Mouse (Mus musculus): ENCODE data around the gene Grk5. TPM values are rescaled to one million over a fixed set of nuclear protein-coding genes. Genes with fewer than 3 reads are reported as not detected.
"Not testable (repeated sequence)": the region's sequence is repeated elsewhere in the genome, so short reads cannot be mapped to it uniquely, and the experiment has no call there.

The Grk5 gene
- 2.3 and 2.8 TPM in 2 replicates for polyA plus RNA-seq (2016; fragmentation: Nextera tagmentation; extraction: Ambion mirVana)

GRCm38 (mm10) chr19:60889714-60890315, at the start of gene Grk5:
TSS of gene Grk5 (plus strand) at chr19:60889749.
- Histone ChIP-seq H3K27me3 (ENCODE audit: insufficient read depth, poor library complexity, severe bottlenecking) (no peaks in the 10 kb centered on the region), H3K27ac (peak within 1 kb of the TSS; percentile 98), H3K9me3 (no peaks in the 10 kb centered on the region), H3K4me3 (peak within 1 kb of the TSS; percentile 82), H3K4me1 (replicated peaks) (peaks cover 19% of the 10 kb centered on the region), H3K36me3 (no peaks in the 10 kb centered on the region)
- peak; percentile 93 for DNase-seq (ENCODE audit: low spot score)
- under 1% methylated on average over 55 of the region's 55 CpGs for WGBS

GRCm38 (mm10) chr19:60843324-60843723, 46.2 kb upstream of the Grk5 start:
- Histone ChIP-seq H3K27ac (no peak overlapping the region), H3K36me3 (peaks cover 50% of the 10 kb centered on the region)

GRCm38 (mm10) chr19:60845731-60846130, 43.8 kb upstream of the Grk5 start:
- no peak overlapping the region for H3K27ac ChIP-seq
- H3K9me3 ChIP-seq = no peaks in the 10 kb centered on the region
- H3K27me3 ChIP-seq (ENCODE audit: insufficient read depth, poor library complexity, severe bottlenecking) = no peaks in the 10 kb centered on the region
- no peaks in the 10 kb centered on the region for H3K4me1 ChIP-seq (replicated peaks)
- peaks cover 41% of the 10 kb centered on the region for H3K36me3 ChIP-seq
- no peak for DNase-seq (ENCODE audit: low spot score)
- no peak overlapping the region for H3K4me3 ChIP-seq

More at GRCm38 (mm10) chr19:60843324-60843723, 46.2 kb upstream of the Grk5 start:
- H3K4me1 ChIP-seq (replicated peaks) = no peaks in the 10 kb centered on the region
- no peak overlapping the region for H3K4me3 ChIP-seq
- no peaks in the 10 kb centered on the region for H3K9me3 ChIP-seq
- DNase-seq (ENCODE audit: low spot score) = no peak
- no peaks in the 10 kb centered on the region for H3K27me3 ChIP-seq (ENCODE audit: insufficient read depth, poor library complexity, severe bottlenecking)

GRCm38 (mm10) chr19:60860868-60861700, 28.5 kb upstream of the Grk5 start, which contains the start of gene Sfxn4:
TSS of gene Sfxn4 (minus strand) at chr19:60861479.
- Histone ChIP-seq H3K27ac (peak within 1 kb of the TSS; percentile 88), H3K4me1 (replicated peaks) (peaks cover 10% of the 10 kb centered on the region), H3K4me3 (peak within 1 kb of the TSS; percentile 68), H3K36me3 (peaks cover 35% of the 10 kb centered on the region), H3K9me3 (no peaks in the 10 kb centered on the region), H3K27me3 (ENCODE audit: insufficient read depth, poor library complexity, severe bottlenecking) (no peaks in the 10 kb centered on the region)
- WGBS = 4% methylated on average over 30 of the region's 30 CpGs
- DNase-seq (ENCODE audit: low spot score) = peak; percentile 91

GRCm38 (mm10) chr19:60866169-60866568, 23.4 kb upstream of the Grk5 start:
- not testable (repeated sequence) for H3K27me3 ChIP-seq (ENCODE audit: insufficient read depth, poor library complexity, severe bottlenecking); H3K27ac ChIP-seq; DNase-seq (ENCODE audit: low spot score); H3K9me3 ChIP-seq; H3K4me3 ChIP-seq; H3K4me1 ChIP-seq (replicated peaks)
- peaks cover 63% of the 10 kb centered on the region for H3K36me3 ChIP-seq
- WGBS = 96% methylated on average over 4 of the region's 4 CpGs

- no peak for DNase-seq (ENCODE audit: low spot score)
- 83% methylated on average over 1 of the region's 1 CpGs for WGBS
- H3K27me3 ChIP-seq (ENCODE audit: insufficient read depth, poor library complexity, severe bottlenecking) = no peaks in the 10 kb centered on the region
- H3K4me1 ChIP-seq (replicated peaks) = peaks cover 13% of the 10 kb centered on the region
- H3K36me3 ChIP-seq = peaks cover 48% of the 10 kb centered on the region
- no peak overlapping the region for H3K4me3 ChIP-seq
- H3K9me3 ChIP-seq = no peaks in the 10 kb centered on the region
- no peak overlapping the region for H3K27ac ChIP-seq
These were observed 19.1 kb upstream of the Grk5 start for GRCm38 (mm10) chr19:60870489-60870888.

- peaks cover 46% of the 10 kb centered on the region for H3K36me3 ChIP-seq
- peaks cover 13% of the 10 kb centered on the region for H3K4me1 ChIP-seq (replicated peaks)
- H3K9me3 ChIP-seq = no peaks in the 10 kb centered on the region
- no peak overlapping the region for H3K4me3 ChIP-seq
- no peak for DNase-seq (ENCODE audit: low spot score)
- 92% methylated on average over 5 of the region's 5 CpGs for WGBS
- H3K27me3 ChIP-seq (ENCODE audit: insufficient read depth, poor library complexity, severe bottlenecking) = no peaks in the 10 kb centered on the region
- no peak overlapping the region for H3K27ac ChIP-seq
These were observed 18.2 kb upstream of the Grk5 start for GRCm38 (mm10) chr19:60871366-60871765.

GRCm38 (mm10) chr19:60872272-60872671, 17.3 kb upstream of the Grk5 start:
- peaks cover 37% of the 10 kb centered on the region for H3K36me3 ChIP-seq
- H3K27me3 ChIP-seq (ENCODE audit: insufficient read depth, poor library complexity, severe bottlenecking) = no peaks in the 10 kb centered on the region
- H3K4me3 ChIP-seq = no peak overlapping the region
- WGBS = 68% methylated on average over 1 of the region's 1 CpGs
- no peaks in the 10 kb centered on the region for H3K9me3 ChIP-seq
- no peak for DNase-seq (ENCODE audit: low spot score)
- peaks cover 13% of the 10 kb centered on the region for H3K4me1 ChIP-seq (replicated peaks)
- H3K27ac ChIP-seq = no peak overlapping the region

- DNase-seq (ENCODE audit: low spot score) = no peak
- Histone ChIP-seq H3K27me3 (ENCODE audit: insufficient read depth, poor library complexity, severe bottlenecking) (no peaks in the 10 kb centered on the region), H3K9me3 (no peaks in the 10 kb centered on the region), H3K27ac (peak overlapping the region; percentile 91), H3K4me3 (peak overlapping the region; percentile 81), H3K36me3 (peaks cover 28% of the 10 kb centered on the region), H3K4me1 (replicated peaks) (peaks cover 13% of the 10 kb centered on the region)
- WGBS = 39% methylated on average over 4 of the region's 4 CpGs
These were observed 16.0 kb upstream of the Grk5 start for GRCm38 (mm10) chr19:60873501-60873900.

- under 1% methylated on average over 28 of the region's 28 CpGs for WGBS
- Histone ChIP-seq H3K27me3 (ENCODE audit: insufficient read depth, poor library complexity, severe bottlenecking) (no peaks in the 10 kb centered on the region), H3K9me3 (no peaks in the 10 kb centered on the region), H3K4me1 (replicated peaks) (peaks cover 13% of the 10 kb centered on the region), H3K36me3 (peaks cover 22% of the 10 kb centered on the region), H3K4me3 (peak within 1 kb of the TSS; percentile 81), H3K27ac (peak within 1 kb of the TSS; percentile 91)
- peak; percentile 96 for DNase-seq (ENCODE audit: low spot score)
These were observed 15.4 kb upstream of the Grk5 start, which contains the start of gene Prdx3 for GRCm38 (mm10) chr19:60874064-60874694. TSS of gene Prdx3 (minus strand) at chr19:60874556.

- H3K9me3 ChIP-seq = no peaks in the 10 kb centered on the region
- no peak overlapping the region for H3K27ac ChIP-seq
- no peak overlapping the region for H3K4me3 ChIP-seq
- no peaks in the 10 kb centered on the region for H3K36me3 ChIP-seq
- DNase-seq (ENCODE audit: low spot score) = no peak
- WGBS = 8% methylated on average over 3 of the region's 3 CpGs
- H3K27me3 ChIP-seq (ENCODE audit: insufficient read depth, poor library complexity, severe bottlenecking) = no peaks in the 10 kb centered on the region
- no peaks in the 10 kb centered on the region for H3K4me1 ChIP-seq (replicated peaks)
These were observed 6.4 kb upstream of the Grk5 start for GRCm38 (mm10) chr19:60883129-60883528.

GRCm38 (mm10) chr19:60887637-60888036, 1.9 kb upstream of the Grk5 start:
- Histone ChIP-seq H3K4me1 (replicated peaks) (peaks cover 19% of the 10 kb centered on the region), H3K27me3 (ENCODE audit: insufficient read depth, poor library complexity, severe bottlenecking) (no peaks in the 10 kb centered on the region), H3K27ac (no peak overlapping the region), H3K9me3 (no peaks in the 10 kb centered on the region), H3K36me3 (no peaks in the 10 kb centered on the region), H3K4me3 (no peak overlapping the region)
- WGBS = 82% methylated on average over 2 of the region's 2 CpGs
- no peak for DNase-seq (ENCODE audit: low spot score)
